Mouse (Mus musculus) MEL (cell line): ENCODE measurements around the gene A430005L14Rik. TPM values are rescaled to one million over a fixed set of nuclear protein-coding genes. Genes with fewer than 3 reads are reported as not detected.

ENCODE experiments used
- DNase-seq: peaks from one replicate; pipeline ENCODE4 v3.0.0; 2011; ENCODE audit warnings: low read depth, low spot score
- H3K27ac ChIP-seq: 2 replicates; pipeline ENCODE4 v1.5.1; 2012; ENCODE audit warnings: low read depth, mild to moderate bottlenecking, control low read depth, low read length, moderate library complexity; ENCODE audit not compliant: control insufficient read depth
- H3K27me3 ChIP-seq, 2 experiments: fragments of 150-350 bp in 1 of 2; sonication (generic) in 1 of 2; 2 replicates each; pipeline ENCODE4 v1.6.1; 2012; ENCODE audit warnings: low read length in 2 of 2, mild to moderate bottlenecking in 2 of 2, improper control_type of control experiment in 1 of 2, moderate library complexity in 1 of 2; ENCODE audit not compliant: insufficient read depth in 2 of 2, control insufficient read depth in 1 of 2
- H3K36me3 ChIP-seq, 2 experiments: 2 replicates each; pipeline ENCODE4 v1.6.1; 2012 to 2014; ENCODE audit warnings: low read length in 2 of 2, improper control_type of control experiment in 1 of 2, inconsistent platforms in 1 of 2, mild to moderate bottlenecking in 1 of 2; ENCODE audit not compliant: insufficient read depth in 2 of 2, control insufficient read depth in 1 of 2
- H3K4me1 ChIP-seq, 2 experiments: fragments of 150-350 bp in 1 of 2; sonication (generic) in 1 of 2; 2 replicates each; pipeline ENCODE4 v1.6.1; 2012; ENCODE audit warnings: low read length in 2 of 2, improper control_type of control experiment in 1 of 2, mild to moderate bottlenecking in 1 of 2; ENCODE audit not compliant: insufficient read depth in 2 of 2, control insufficient read depth in 1 of 2
- H3K4me3 ChIP-seq, 2 experiments: fragments of 150-350 bp in 1 of 2; sonication (generic) in 1 of 2; 2 replicates each; pipeline ENCODE4 v1.5.1; 2012; ENCODE audit warnings: low read depth in 2 of 2, low read length in 2 of 2, mild to moderate bottlenecking in 2 of 2, moderate library complexity in 2 of 2, control low read depth in 1 of 2, improper control_type of control experiment in 1 of 2; ENCODE audit not compliant: control insufficient read depth in 1 of 2, insufficient read depth in 1 of 2
- H3K79me2 ChIP-seq: 2 replicates; pipeline ENCODE4 v1.6.1; 2012; ENCODE audit warnings: mild to moderate bottlenecking, low read length, moderate library complexity; ENCODE audit not compliant: control insufficient read depth, poor library complexity, insufficient read depth
- H3K9ac ChIP-seq: 2 replicates; pipeline ENCODE4 v1.6.1; 2012; ENCODE audit warnings: low read depth, mild to moderate bottlenecking, control low read depth, low read length, moderate library complexity; ENCODE audit not compliant: control insufficient read depth, poor library complexity, severe bottlenecking
- H3K9me3 ChIP-seq: fragments of 150-350 bp; sonication (generic); replicated peaks from 2 replicates; pipeline ENCODE4 v1.6.1; 2012; ENCODE audit warnings: mild to moderate bottlenecking, low read length, improper control_type of control experiment, moderate library complexity; ENCODE audit not compliant: insufficient read depth
- CHD1 ChIP-seq: IDR thresholded peaks from 2 replicates; pipeline ENCODE4 v1.6.1; 2012; ENCODE audit warnings: low read depth, mild to moderate bottlenecking, inconsistent platforms, low read length, improper control_type of control experiment
- ELF1 ChIP-seq: IDR thresholded peaks from 2 replicates; pipeline ENCODE4 v1.6.1; 2014; ENCODE audit warnings: low read depth, mild to moderate bottlenecking, inconsistent platforms, low read length, improper control_type of control experiment, moderate library complexity
- GATA1 ChIP-seq: IDR thresholded peaks from 2 replicates; pipeline ENCODE4 v1.6.1; 2011; ENCODE audit warnings: low read depth, low read length, improper control_type of control experiment
- HCFC1 ChIP-seq: IDR thresholded peaks from 2 replicates; pipeline ENCODE4 v1.6.1; 2012; ENCODE audit warnings: low read depth, mild to moderate bottlenecking, inconsistent platforms, low read length, improper control_type of control experiment, moderate library complexity
- JUND ChIP-seq: IDR thresholded peaks from 2 replicates; pipeline ENCODE4 v1.6.1; 2011; ENCODE audit warnings: low read depth, mild to moderate bottlenecking, improper control_type of control experiment, low read length
- MAZ ChIP-seq: IDR thresholded peaks from 2 replicates; pipeline ENCODE4 v1.6.1; 2012; ENCODE audit warnings: low read depth, mild to moderate bottlenecking, inconsistent platforms, low read length, improper control_type of control experiment
- MEF2A ChIP-seq: IDR thresholded peaks from 2 replicates; pipeline ENCODE4 v1.6.1; 2014; ENCODE audit warnings: low read depth, mild to moderate bottlenecking, inconsistent platforms, low read length, improper control_type of control experiment; ENCODE audit not compliant: poor library complexity, insufficient replicate concordance, severe bottlenecking; ENCODE audit errors: extremely low read depth
- NELFE ChIP-seq: IDR thresholded peaks from 2 replicates; pipeline ENCODE4 v1.6.1; 2011; ENCODE audit warnings: low read depth, low read length, improper control_type of control experiment
- NRF1 ChIP-seq: IDR thresholded peaks from 2 replicates; pipeline ENCODE4 v1.6.1; 2014; ENCODE audit warnings: low read depth, mild to moderate bottlenecking, inconsistent platforms, low read length, improper control_type of control experiment, moderate library complexity; ENCODE audit not compliant: poor library complexity, insufficient read depth, severe bottlenecking
- POLR2A ChIP-seq, 2 experiments: IDR thresholded peaks; 2 replicates each; pipeline ENCODE4 v1.6.1; 2011 to 2012; ENCODE audit warnings: low read length in 2 of 2, mild to moderate bottlenecking in 2 of 2, control low read depth in 1 of 2, improper control_type of control experiment in 1 of 2, low read depth in 1 of 2, moderate library complexity in 1 of 2; ENCODE audit not compliant: control insufficient read depth in 1 of 2, insufficient read depth in 1 of 2, poor library complexity in 1 of 2
- POLR2AphosphoS2 ChIP-seq: IDR thresholded peaks from 2 replicates; pipeline ENCODE4 v1.6.1; 2011; ENCODE audit warnings: low read length, improper control_type of control experiment
- RAD21 ChIP-seq: IDR thresholded peaks from 2 replicates; pipeline ENCODE4 v1.6.1; 2011; ENCODE audit warnings: mild to moderate bottlenecking, low read depth, low read length, improper control_type of control experiment
- RCOR1 ChIP-seq: IDR thresholded peaks from 2 replicates; pipeline ENCODE4 v1.6.1; 2012; ENCODE audit warnings: low read depth, mild to moderate bottlenecking, inconsistent platforms, low read length, improper control_type of control experiment
- SIN3A ChIP-seq: IDR thresholded peaks from 2 replicates; pipeline ENCODE4 v1.6.1; 2012; ENCODE audit warnings: low read length, improper control_type of control experiment, inconsistent platforms
- SMC3 ChIP-seq: IDR thresholded peaks from 2 replicates; pipeline ENCODE4 v1.6.1; 2011; ENCODE audit warnings: low read depth, low read length, improper control_type of control experiment
- TAL1 ChIP-seq: IDR thresholded peaks from 2 replicates; pipeline ENCODE4 v1.6.1; 2012; ENCODE audit warnings: mild to moderate bottlenecking, inconsistent platforms, low read length, moderate library complexity, mixed read lengths
- UBTF ChIP-seq: IDR thresholded peaks from 2 replicates; pipeline ENCODE4 v1.6.1; 2012; ENCODE audit warnings: low read depth, mild to moderate bottlenecking, inconsistent platforms, low read length, improper control_type of control experiment, moderate library complexity, borderline replicate concordance; ENCODE audit not compliant: insufficient read depth
- USF1 ChIP-seq: IDR thresholded peaks from 2 replicates; pipeline ENCODE4 v1.6.1; 2014; ENCODE audit warnings: low read depth, mild to moderate bottlenecking, inconsistent platforms, low read length, improper control_type of control experiment, moderate library complexity
- ZKSCAN1 ChIP-seq: IDR thresholded peaks from 2 replicates; pipeline ENCODE4 v1.6.1; 2012; ENCODE audit warnings: low read depth, mild to moderate bottlenecking, inconsistent platforms, low read length, improper control_type of control experiment, moderate library complexity
- ZMIZ1 ChIP-seq: IDR thresholded peaks from 2 replicates; pipeline ENCODE4 v1.6.1; 2012; ENCODE audit warnings: low read depth, mild to moderate bottlenecking, inconsistent platforms, low read length, improper control_type of control experiment, moderate library complexity
- polyA plus RNA-seq, 2 experiments: library from polyadenylated mRNA; stranded (reverse) in 1 of 2; unstranded in 1 of 2; fragments of >175 nt in 1 of 2; fragments of >200 nt in 1 of 2; gene quantifications; 2 replicates each; pipeline versions ENCODE4 v1.2.1 to v1.2.4; 2012; ENCODE audit warnings: low replicate concordance in 2 of 2, low read depth in 1 of 2; ENCODE audit not compliant: insufficient read length in 2 of 2, insufficient read depth in 1 of 2, missing spikeins in 1 of 2
- total RNA-seq: library from RNA; depleted of rRNA; stranded (reverse); fragments of 300-350 nt; gene quantifications from 2 replicates; pipeline ENCODE4 v1.2.3, GENCODE M21; 2012

A430005L14Rik gene
- total and polyA plus RNA-seq, 3 experiments, result 48.0 to 72.8 TPM; not detected in 1

GRCm38 (mm10) chr4:153975768-153976167, 18.7 kb downstream of the A430005L14Rik start:
- Histone ChIP-seq H3K4me3 (peak overlapping the region; percentile 64 to 98), H3K9ac (peak overlapping the region; percentile 90), H3K4me1 (peaks cover 4 to 7% of the 10 kb centered on the region in 2 experiments; a peak in 3 of 4 replicates), H3K79me2 (peaks cover 34% of the 10 kb centered on the region), H3K27ac (no peak overlapping the region), H3K27me3 (no peaks in the 10 kb centered on the region), H3K9me3 (no peaks in the 10 kb centered on the region), H3K36me3 (peaks cover 0 to 10% of the 10 kb centered on the region in 2 experiments; a peak in 3 of 4 replicates)
- DNase-seq, result peak; percentile 57
- TF ChIP-seq UBTF, result no peak
- no peak for TF ChIP-seq TAL1
- no peak for TF ChIP-seq ELF1
- TF ChIP-seq POLR2AphosphoS2, result no peak
- TF ChIP-seq CHD1, result no peak
- no peak for TF ChIP-seq GATA1

- H3K36me3 ChIP-seq, result peaks cover 0 to 7% of the 10 kb centered on the region in 2 experiments; a peak in 2 of 4 replicates
- no peak overlapping the region for H3K27ac ChIP-seq
- H3K27me3 ChIP-seq, result no peaks in the 10 kb centered on the region
- DNase-seq, result no peak
- peaks cover 29% of the 10 kb centered on the region for H3K79me2 ChIP-seq
- H3K9me3 ChIP-seq, result no peaks in the 10 kb centered on the region
- H3K9ac ChIP-seq, result no peak overlapping the region
- H3K4me1 ChIP-seq, result peaks cover 4 to 7% of the 10 kb centered on the region in 2 experiments; a peak in 2 of 4 replicates
- H3K4me3 ChIP-seq, result no peak overlapping the region
- TF ChIP-seq ZMIZ1, result no peak
- no peak for TF ChIP-seq POLR2A (IDR thresholded peaks at IDR 0.05; ENCODE audit: control insufficient read depth in 1 of 2, insufficient read depth in 1 of 2, low read depth in 1 of 2, low read length in 2 of 2, poor library complexity in 1 of 2)
- TF ChIP-seq RAD21, result no peak
- TF ChIP-seq SIN3A, result no peak
- no peak for TF ChIP-seq NRF1
- TF ChIP-seq NELFE, result no peak
- TF ChIP-seq HCFC1, result no peak
- no peak for TF ChIP-seq RCOR1
- no peak for TF ChIP-seq MEF2A
- no peak for TF ChIP-seq MAZ
- no peak for TF ChIP-seq JUND
- TF ChIP-seq USF1, result no peak
- no peak for TF ChIP-seq SMC3
- no peak for TF ChIP-seq ZKSCAN1
These were observed 22.2 kb downstream of the A430005L14Rik start for GRCm38 (mm10) chr4:153979243-153979642.
